Mouse (Mus musculus): ENCODE results near the gene Ubl3. TPM values are rescaled to one million over a fixed set of nuclear protein-coding genes. Genes with fewer than 3 reads are reported as not detected.

Gene Ubl3
- polyA plus RNA-seq, 1 experiment, result 47.2 TPM

DNA sequence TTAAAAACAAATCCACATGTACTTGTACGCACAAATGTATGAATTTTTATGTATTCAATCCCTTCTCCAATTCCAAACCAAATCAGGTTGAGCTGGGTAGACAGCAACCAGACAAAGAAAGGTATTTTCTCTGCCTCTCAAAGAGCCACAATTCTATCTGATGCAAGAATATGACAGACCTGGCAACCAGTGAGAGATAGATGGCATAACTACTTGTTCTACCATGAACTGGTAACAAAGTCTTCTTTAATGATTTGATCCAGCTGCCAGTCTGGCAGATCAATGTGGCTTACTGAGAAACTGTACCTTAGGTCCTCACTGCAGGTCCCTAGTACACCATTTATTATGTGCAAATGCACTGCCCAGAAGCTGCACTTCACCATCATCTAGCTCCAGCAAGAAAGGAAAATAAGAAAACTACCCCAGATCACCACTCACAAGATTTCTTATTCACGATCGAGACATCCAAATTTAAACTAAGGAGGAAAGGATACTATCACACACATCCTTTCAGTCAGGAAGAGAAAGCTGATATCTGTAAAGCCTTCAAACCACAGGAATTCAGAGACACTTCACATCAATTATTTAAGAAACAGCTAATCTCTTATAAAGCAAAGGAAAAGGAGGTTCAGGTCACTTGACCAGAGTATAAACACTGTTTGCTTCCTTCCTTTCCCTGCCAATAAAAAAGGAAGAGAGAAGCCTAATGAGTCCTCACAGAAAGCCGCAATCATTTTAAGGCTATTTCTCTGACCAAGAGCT is 16.7 kb downstream of the Ubl3 start:
- Histone ChIP-seq H3K27me3 (ENCODE audit: control insufficient read depth, insufficient read depth, low read length) (no peaks in the 10 kb centered on the region), H3K4me1 (ENCODE audit: control insufficient read depth, insufficient read depth, insufficient read length) (peaks cover 15% of the 10 kb centered on the region), H3K4me3 (ENCODE audit: extremely low read depth, insufficient read depth, insufficient read length) (no peak overlapping the region), H3K27ac (ENCODE audit: insufficient read depth, low read length) (no peak overlapping the region), H3K36me3 (ENCODE audit: control insufficient read depth, insufficient read depth, low read length) (no peaks in the 10 kb centered on the region)
- DNase-seq (ENCODE audit: low read depth in 1 of 2, low spot score in 2 of 2), result no peak
- TF ChIP-seq POLR2A (IDR thresholded peaks at IDR 0.05; ENCODE audit: low read depth, low read length) (no peak), CTCF (IDR thresholded peaks at IDR 0.05; ENCODE audit: extremely low read depth, insufficient read depth, insufficient read length, insufficient replicate concordance) (no peak)
- WGBS, result 45% methylated on average over 4 of the region's 4 CpGs

DNA sequence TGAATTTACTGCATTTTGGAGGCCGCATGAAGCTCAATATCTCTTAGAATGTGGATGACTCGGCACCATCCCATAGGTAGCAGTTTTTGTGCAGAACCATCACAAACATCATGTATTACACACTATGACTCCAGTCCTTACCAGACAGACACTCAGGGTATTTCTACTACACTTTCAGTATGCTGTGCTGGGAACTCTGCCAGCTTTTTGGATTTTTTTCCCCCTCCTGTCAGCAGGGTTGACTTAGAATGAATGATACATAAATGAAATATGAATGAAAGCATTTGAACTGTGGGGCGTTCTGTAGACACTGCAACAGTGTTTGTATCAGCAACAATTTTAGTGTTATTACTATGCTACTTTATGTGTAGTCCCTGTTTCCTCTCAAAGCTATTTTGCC is 17.9 kb downstream of the Ubl3 start:
- 81% methylated on average over 3 of the region's 3 CpGs for WGBS
- Histone ChIP-seq H3K27ac (ENCODE audit: insufficient read depth, low read length) (no peak overlapping the region), H3K4me3 (ENCODE audit: extremely low read depth, insufficient read depth, insufficient read length) (no peak overlapping the region), H3K27me3 (ENCODE audit: control insufficient read depth, insufficient read depth, low read length) (no peaks in the 10 kb centered on the region), H3K4me1 (ENCODE audit: control insufficient read depth, insufficient read depth, insufficient read length) (peaks cover 13% of the 10 kb centered on the region), H3K36me3 (ENCODE audit: control insufficient read depth, insufficient read depth, low read length) (no peaks in the 10 kb centered on the region)
- DNase-seq (ENCODE audit: low read depth in 1 of 2, low spot score in 2 of 2), result no peak
- TF ChIP-seq POLR2A (IDR thresholded peaks at IDR 0.05; ENCODE audit: low read depth, low read length) (no peak), CTCF (IDR thresholded peaks at IDR 0.05; ENCODE audit: extremely low read depth, insufficient read depth, insufficient read length, insufficient replicate concordance) (no peak)

DNA sequence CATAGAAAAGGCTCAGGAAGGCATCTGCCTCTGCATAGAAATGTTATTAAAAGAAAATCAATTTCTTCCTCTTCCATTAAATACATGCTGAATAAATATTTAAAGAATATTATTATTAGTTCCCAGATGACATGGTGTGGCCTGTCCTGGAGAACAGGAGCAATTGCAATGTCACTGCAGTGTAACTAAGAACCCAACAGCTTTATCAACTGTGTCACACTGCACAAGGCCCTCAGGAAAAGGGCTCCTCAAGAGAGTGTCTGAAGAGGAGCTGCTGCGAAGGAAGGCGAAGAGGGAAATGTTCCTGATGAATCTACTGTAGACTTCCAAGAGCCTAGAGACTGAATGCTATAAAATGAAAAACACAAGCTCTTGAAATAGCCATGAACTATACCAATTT is 18.7 kb downstream of the Ubl3 start:
- DNase-seq (ENCODE audit: low read depth in 1 of 2, low spot score in 2 of 2), result no peak
- 88% methylated on average over 2 of the region's 2 CpGs for WGBS
- Histone ChIP-seq H3K27me3 (ENCODE audit: control insufficient read depth, insufficient read depth, low read length) (no peaks in the 10 kb centered on the region), H3K4me3 (ENCODE audit: extremely low read depth, insufficient read depth, insufficient read length) (no peak overlapping the region), H3K36me3 (ENCODE audit: control insufficient read depth, insufficient read depth, low read length) (no peaks in the 10 kb centered on the region), H3K4me1 (ENCODE audit: control insufficient read depth, insufficient read depth, insufficient read length) (peaks cover 15% of the 10 kb centered on the region), H3K27ac (ENCODE audit: insufficient read depth, low read length) (no peak overlapping the region)
- TF ChIP-seq CTCF (IDR thresholded peaks at IDR 0.05; ENCODE audit: extremely low read depth, insufficient read depth, insufficient read length, insufficient replicate concordance), result no peak
- TF ChIP-seq POLR2A (IDR thresholded peaks at IDR 0.05; ENCODE audit: low read depth, low read length), result no peak

DNA sequence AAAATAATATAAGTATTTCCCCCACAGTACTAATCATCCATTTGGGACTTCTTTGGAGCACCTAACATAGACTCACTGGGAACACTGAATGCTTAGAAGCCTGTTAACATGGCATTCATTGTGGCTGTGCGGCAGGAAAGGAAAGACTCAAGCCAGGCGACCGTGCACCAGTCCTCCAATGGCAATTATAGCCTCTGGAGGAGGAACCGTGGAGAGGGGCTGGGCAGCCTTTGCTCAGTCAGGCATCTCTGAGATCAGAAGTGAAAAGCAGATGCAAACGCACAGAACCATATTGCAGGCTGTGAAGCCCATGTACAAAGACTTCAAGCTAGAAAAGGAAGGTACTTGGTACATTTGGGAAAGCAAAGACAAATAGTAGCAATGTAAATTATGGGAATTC is 20.4 kb downstream of the Ubl3 start:
- H3K36me3 ChIP-seq (ENCODE audit: control insufficient read depth, insufficient read depth, low read length), result no peaks in the 10 kb centered on the region
- peaks cover 19% of the 10 kb centered on the region for H3K4me1 ChIP-seq (ENCODE audit: control insufficient read depth, insufficient read depth, insufficient read length)
- no peak overlapping the region for H3K4me3 ChIP-seq (ENCODE audit: extremely low read depth, insufficient read depth, insufficient read length)
- no peaks in the 10 kb centered on the region for H3K27me3 ChIP-seq (ENCODE audit: control insufficient read depth, insufficient read depth, low read length)
- WGBS, result 52% methylated on average over 5 of the region's 5 CpGs
- TF ChIP-seq POLR2A (IDR thresholded peaks at IDR 0.05; ENCODE audit: low read depth, low read length) (no peak), CTCF (IDR thresholded peaks at IDR 0.05; ENCODE audit: extremely low read depth, insufficient read depth, insufficient read length, insufficient replicate concordance) (no peak)
- no peak for DNase-seq (ENCODE audit: low read depth in 1 of 2, low spot score in 2 of 2)
- no peak overlapping the region for H3K27ac ChIP-seq (ENCODE audit: insufficient read depth, low read length)

DNA sequence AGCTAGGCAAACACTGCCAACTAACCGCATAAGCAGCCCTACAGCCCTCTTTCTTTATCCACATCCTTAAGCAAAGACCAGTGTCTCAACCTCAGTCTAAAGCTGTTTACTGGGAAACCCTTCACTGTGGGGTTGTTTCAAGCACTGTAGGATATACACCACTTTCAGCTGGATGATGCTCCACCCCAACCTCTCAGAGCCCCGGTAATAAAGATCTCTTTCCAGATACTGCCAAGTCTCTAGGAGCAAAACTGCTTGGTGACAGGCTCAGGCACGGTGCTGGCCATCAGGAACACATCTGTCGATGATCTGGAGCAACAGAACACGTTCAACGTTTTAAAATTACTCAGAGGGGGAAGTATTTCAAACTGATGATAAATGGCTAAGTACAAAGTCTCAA is 25.0 kb downstream of the Ubl3 start:
- Histone ChIP-seq H3K27ac (ENCODE audit: insufficient read depth, low read length) (no peak overlapping the region), H3K4me3 (ENCODE audit: extremely low read depth, insufficient read depth, insufficient read length) (no peak overlapping the region)
- 43% methylated on average over 6 of the region's 6 CpGs for WGBS

DNA sequence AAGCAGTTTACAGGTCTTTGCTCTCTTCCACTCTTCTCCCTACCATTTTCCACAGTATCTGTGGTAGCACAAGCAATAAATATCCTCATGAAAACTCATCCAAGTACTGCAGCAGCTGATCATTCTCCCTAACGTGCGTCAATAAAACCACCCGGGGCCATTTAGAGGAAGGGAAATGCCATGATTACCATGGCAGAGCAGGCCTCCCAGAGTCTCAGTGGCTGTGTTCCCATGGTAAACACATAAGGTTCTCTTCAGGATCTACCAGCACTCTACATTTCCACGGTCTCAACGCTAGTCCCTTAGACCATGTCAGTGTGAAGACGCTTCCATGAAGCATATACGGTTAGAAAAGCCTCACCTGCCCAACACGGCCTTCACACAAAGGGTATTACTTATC is 26.0 kb downstream of the Ubl3 start:
- Histone ChIP-seq H3K27ac (ENCODE audit: insufficient read depth, low read length) (no peak overlapping the region), H3K4me3 (ENCODE audit: extremely low read depth, insufficient read depth, insufficient read length) (no peak overlapping the region), H3K36me3 (ENCODE audit: control insufficient read depth, insufficient read depth, low read length) (no peaks in the 10 kb centered on the region), H3K4me1 (ENCODE audit: control insufficient read depth, insufficient read depth, insufficient read length) (peaks cover 17% of the 10 kb centered on the region), H3K27me3 (ENCODE audit: control insufficient read depth, insufficient read depth, low read length) (no peaks in the 10 kb centered on the region)
- TF ChIP-seq CTCF (IDR thresholded peaks at IDR 0.05; ENCODE audit: extremely low read depth, insufficient read depth, insufficient read length, insufficient replicate concordance), result no peak
- no peak for TF ChIP-seq POLR2A (IDR thresholded peaks at IDR 0.05; ENCODE audit: low read depth, low read length)
- DNase-seq (ENCODE audit: low read depth in 1 of 2, low spot score in 2 of 2), result no peak
- 93% methylated on average over 8 of the region's 8 CpGs for WGBS

More for the DNA sequence above, 25.0 kb downstream of the Ubl3 start:
- DNase-seq (ENCODE audit: low read depth in 1 of 2, low spot score in 2 of 2), result no peak
- TF ChIP-seq POLR2A (IDR thresholded peaks at IDR 0.05; ENCODE audit: low read depth, low read length) (no peak), CTCF (IDR thresholded peaks at IDR 0.05; ENCODE audit: extremely low read depth, insufficient read depth, insufficient read length, insufficient replicate concordance) (no peak)
- H3K27me3 ChIP-seq (ENCODE audit: control insufficient read depth, insufficient read depth, low read length), result no peaks in the 10 kb centered on the region
- H3K36me3 ChIP-seq (ENCODE audit: control insufficient read depth, insufficient read depth, low read length), result no peaks in the 10 kb centered on the region
- H3K4me1 ChIP-seq (ENCODE audit: control insufficient read depth, insufficient read depth, insufficient read length), result peaks cover 16% of the 10 kb centered on the region
